Mouse (Mus musculus): ENCODE results near the gene Lgals12. TPM values are rescaled to one million over a fixed set of nuclear protein-coding genes. Genes with fewer than 3 reads are reported as not detected.

The Lgals12 gene
- 22.2 TPM for polyA plus RNA-seq (2014; fragmentation: Illumina TruSeq; extraction: RNeasy Lipid Tissue Mini Kit (QIAGEN cat#74804); ENCODE audit: low read depth, low replicate concordance)

DNA sequence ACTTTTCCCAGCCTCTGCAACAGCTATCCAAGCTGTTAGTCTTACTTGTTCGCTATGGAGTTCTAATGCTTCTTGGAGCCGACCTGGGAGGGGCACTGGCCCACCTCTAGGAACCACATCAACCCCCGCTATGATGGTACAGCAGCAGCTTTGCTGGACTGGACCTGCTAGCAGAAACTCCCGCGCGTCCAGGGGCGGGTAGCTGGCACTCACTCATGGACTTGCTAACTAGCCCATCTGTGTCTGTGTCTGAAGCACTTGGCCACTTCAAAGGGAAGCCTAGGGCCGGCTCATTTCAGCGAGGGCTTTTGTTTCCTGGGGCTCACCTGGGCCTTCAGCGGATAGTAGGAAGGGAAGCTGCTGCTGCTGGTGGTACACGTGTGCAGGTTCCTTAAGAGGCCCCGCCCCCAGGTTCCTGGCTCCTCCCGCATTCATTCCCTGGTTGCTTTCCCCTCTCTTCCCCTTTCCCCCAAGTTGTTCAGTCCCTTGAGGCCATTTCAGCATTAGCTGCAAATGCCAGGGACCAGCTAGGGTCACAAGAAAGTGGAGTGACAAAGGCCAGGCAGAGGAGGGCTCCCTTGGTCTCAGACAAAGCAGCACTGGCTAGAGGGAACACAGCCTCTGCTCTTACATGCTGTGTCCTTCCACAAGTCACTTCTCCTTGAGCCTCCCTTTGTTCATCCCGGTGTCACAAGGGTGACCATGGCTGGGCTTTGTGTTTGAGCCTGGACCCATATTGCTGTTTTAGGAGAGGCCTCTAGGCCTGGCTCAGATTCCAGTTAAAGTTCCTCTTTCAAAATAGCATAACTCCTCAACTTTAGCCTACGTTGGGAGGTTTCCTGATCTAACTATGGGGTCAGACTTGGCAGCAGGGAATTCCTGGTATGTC, at the start of gene Lgals12:
Gene Lgals12, minus strand, starts transcription at position 393 of the 889 bp plus-strand sequence.

DNA sequence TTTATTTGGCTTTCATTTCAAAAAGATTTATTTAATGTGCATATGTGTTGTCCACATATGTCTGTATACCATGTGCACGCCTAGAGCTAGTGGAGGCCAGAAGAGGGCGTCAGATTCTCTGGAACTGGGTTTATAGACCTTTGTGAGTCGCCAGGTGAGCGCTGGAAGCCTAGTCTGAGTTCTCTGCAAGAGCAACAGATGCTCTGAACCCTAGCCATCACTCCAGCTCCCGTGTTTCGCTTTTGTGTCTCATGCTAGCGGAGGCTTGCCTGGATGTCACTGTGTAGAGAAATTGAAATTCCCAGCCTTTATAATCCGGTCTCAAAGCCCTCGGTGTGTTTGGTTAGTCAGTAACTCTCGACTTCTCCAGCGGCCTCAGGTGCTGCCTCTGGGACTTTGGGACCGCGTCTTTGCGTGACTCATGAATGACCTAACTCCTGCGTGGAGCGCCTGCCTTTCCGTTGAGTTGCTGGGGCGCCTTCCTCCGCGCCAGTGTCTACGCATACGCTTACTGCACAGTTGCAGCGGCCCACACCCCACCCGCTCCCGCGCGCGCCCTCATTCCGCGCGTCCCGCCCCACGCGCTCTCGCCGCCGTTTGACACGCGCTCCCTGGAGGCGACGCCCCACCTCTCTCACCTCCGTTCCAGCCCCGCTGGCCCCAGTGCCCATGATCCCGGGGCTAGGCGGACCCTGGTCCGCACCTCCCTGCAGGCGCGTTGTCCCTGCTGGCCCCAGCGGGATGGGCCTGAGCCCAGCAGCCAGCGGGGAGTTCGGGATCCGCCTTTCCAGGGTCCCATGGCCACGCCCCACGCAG, 5.2 kb upstream of the Lgals12 start, which contains the start of gene Hrasls5:
Gene Hrasls5, plus strand, starts transcription at position 600 of the 816 bp plus-strand sequence.

DNA sequence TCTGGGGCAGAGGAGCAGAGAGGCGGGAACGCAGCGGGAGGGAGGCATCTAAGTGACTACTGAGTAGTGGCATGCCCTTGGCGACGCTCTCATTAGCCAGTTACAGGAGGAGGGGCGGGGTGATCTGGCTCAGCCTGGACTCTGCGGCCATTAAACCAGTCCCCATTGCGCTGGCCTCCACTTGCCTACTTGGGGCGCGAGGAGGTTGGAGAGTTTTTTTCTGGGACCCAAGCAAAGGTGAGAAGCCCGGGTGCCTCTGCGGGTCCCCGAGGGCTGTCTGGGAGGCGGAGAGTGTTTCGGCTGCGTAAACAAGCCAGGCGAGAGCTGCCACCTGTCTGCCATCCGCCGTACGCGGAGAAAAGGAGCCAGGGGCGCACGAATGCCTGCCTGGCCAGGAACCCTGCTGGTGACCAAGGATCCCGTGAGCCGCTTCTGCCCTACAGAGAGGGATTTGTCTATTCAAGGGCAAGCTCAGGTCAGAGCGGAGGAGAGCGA, 49.6 kb downstream of the Lgals12 start, which contains the start of gene Pla2g16:
Gene Pla2g16, plus strand, starts transcription at position 132 of the 495 bp plus-strand sequence.

Other genes with a start within 250 kb of the Lgals12 start
- 0.70 TPM for gene Spindoc, start 224.2 kb downstream of the Lgals12 start, polyA plus RNA-seq (2014; fragmentation: Illumina TruSeq; extraction: RNeasy Lipid Tissue Mini Kit (QIAGEN cat#74804); ENCODE audit: low read depth, low replicate concordance)
- 10.9 TPM for gene 2700081O15Rik, start 189.6 kb downstream of the Lgals12 start, polyA plus RNA-seq (2014; fragmentation: Illumina TruSeq; extraction: RNeasy Lipid Tissue Mini Kit (QIAGEN cat#74804); ENCODE audit: low read depth, low replicate concordance)
- 407 TPM for gene Rtn3, start 123.9 kb downstream of the Lgals12 start, polyA plus RNA-seq (2014; fragmentation: Illumina TruSeq; extraction: RNeasy Lipid Tissue Mini Kit (QIAGEN cat#74804); ENCODE audit: low read depth, low replicate concordance)
- 299 TPM for gene Atl3, start 113.2 kb downstream of the Lgals12 start, polyA plus RNA-seq (2014; fragmentation: Illumina TruSeq; extraction: RNeasy Lipid Tissue Mini Kit (QIAGEN cat#74804); ENCODE audit: low read depth, low replicate concordance)
- gene Pla2g16, start 49.7 kb downstream of the Lgals12 start, polyA plus RNA-seq (2014; fragmentation: Illumina TruSeq; extraction: RNeasy Lipid Tissue Mini Kit (QIAGEN cat#74804); ENCODE audit: low read depth, low replicate concordance) = 23.6 TPM
- gene Hrasls5, start 5.3 kb upstream of the Lgals12 start, polyA plus RNA-seq (2014; fragmentation: Illumina TruSeq; extraction: RNeasy Lipid Tissue Mini Kit (QIAGEN cat#74804); ENCODE audit: low read depth, low replicate concordance) = not detected
- gene Slc22a19, start 104.1 kb upstream of the Lgals12 start, polyA plus RNA-seq (2014; fragmentation: Illumina TruSeq; extraction: RNeasy Lipid Tissue Mini Kit (QIAGEN cat#74804); ENCODE audit: low read depth, low replicate concordance) = 0.29 TPM
- not detected for gene Slc22a26, start 195.5 kb upstream of the Lgals12 start, polyA plus RNA-seq (2014; fragmentation: Illumina TruSeq; extraction: RNeasy Lipid Tissue Mini Kit (QIAGEN cat#74804); ENCODE audit: low read depth, low replicate concordance)